9 mouse cellular contexts compared by ENCODE assay signal in genomic region chr4:131915821-131916328, GRCm38 (mm10). TPM values are rescaled to one million over a fixed set of nuclear protein-coding genes. Genes with fewer than 3 reads are reported as not detected.
DNase-seq lines count a peak whose midpoint lies in the region; ATAC-seq lines count a peak whose summit lies in the region.
"Had no signal": no experiment of that assay in that cellular context is flagged by ENCODE, and none has a peak within 500 bp of the region (broad histone marks: within the 10 kb centered on the region; RNA-seq: fewer than 3 reads in every experiment).

No protein-coding gene starts in this region.

- peaks cover 83% of the 10 kb centered on the region for H3K4me1 ChIP-seq in kidney, embryonic 16.5 days (ENCODE audit: insufficient read depth, low read length)
- H3K4me1 ChIP-seq in embryonic facial prominence, embryonic 13.5 days, result peaks cover 74% of the 10 kb centered on the region
- peaks cover 59% of the 10 kb centered on the region for H3K4me1 ChIP-seq in hindbrain, embryonic 12.5 days
- peaks cover 53% of the 10 kb centered on the region for H3K4me1 ChIP-seq in midbrain, embryonic 13.5 days (replicated peaks)

- H3K4me2 ChIP-seq in kidney, embryonic 16.5 days (replicated peaks; ENCODE audit: low read depth, low read length), result peak overlapping the region; percentile 62
- peak overlapping the region; percentile 64 for H3K4me2 ChIP-seq in embryonic facial prominence, embryonic 13.5 days
- H3K4me2 ChIP-seq in hindbrain, embryonic 12.5 days (replicated peaks), result peak overlapping the region; percentile 46
- H3K4me2 ChIP-seq in midbrain, embryonic 13.5 days (replicated peaks), result peak overlapping the region; percentile 56; the same call in 1 of the 2 replicates

- no peaks in the 10 kb centered on the region for H3K36me3 ChIP-seq in kidney, embryonic 16.5 days (ENCODE audit: insufficient read depth, low read length)
- H3K36me3 ChIP-seq in embryonic facial prominence, embryonic 13.5 days, result no peaks in the 10 kb centered on the region
- H3K36me3 ChIP-seq in hindbrain, embryonic 12.5 days, result no peaks in the 10 kb centered on the region
- no peaks in the 10 kb centered on the region for H3K36me3 ChIP-seq in midbrain, embryonic 13.5 days
- H3K36me3 ChIP-seq: liver, embryonic 15.5 days had no signal

- DNase-seq in kidney, adult 9 months, result no peak
- no peak for DNase-seq in retina, postnatal 1 day
- DNase-seq in Muller cell, postnatal 12 days (ENCODE audit: inconsistent ontology term), result no peak

- ATAC-seq in kidney, embryonic 16.5 days (ENCODE audit: low FRiP score, low TSS enrichment), result no peak
- no peak for ATAC-seq in embryonic facial prominence, embryonic 13.5 days (ENCODE audit: insufficient number of reproducible peaks, insufficient read depth, low FRiP score, low TSS enrichment, low read depth)
- ATAC-seq in hindbrain, embryonic 12.5 days (ENCODE audit: low FRiP score), result no peak
- no peak for ATAC-seq in midbrain, embryonic 13.5 days
- ATAC-seq in cerebellum, adult (ENCODE audit: insufficient number of reproducible peaks, low FRiP score, low TSS enrichment), result no peak

- no peaks in the 10 kb centered on the region for H3K9me3 ChIP-seq in kidney, embryonic 16.5 days (ENCODE audit: low read length)
- H3K9me3 ChIP-seq in embryonic facial prominence, embryonic 13.5 days, result no peaks in the 10 kb centered on the region
- H3K9me3 ChIP-seq in hindbrain, embryonic 12.5 days (replicated peaks), result no peaks in the 10 kb centered on the region
- no peaks in the 10 kb centered on the region for H3K9me3 ChIP-seq in midbrain, embryonic 13.5 days
- H3K9me3 ChIP-seq: liver, embryonic 15.5 days had no signal

- no peak overlapping the region for H3K4me3 ChIP-seq in kidney, embryonic 16.5 days (ENCODE audit: low read length)
- peak overlapping the region; percentile 38 for H3K4me3 ChIP-seq in embryonic facial prominence, embryonic 13.5 days
- H3K4me3 ChIP-seq in hindbrain, embryonic 12.5 days, result no peak overlapping the region
- no peak overlapping the region; the same call in 1 of the 2 replicates for H3K4me3 ChIP-seq in midbrain, embryonic 13.5 days (replicated peaks)

- 14% methylated on average over 13 of the region's 13 CpGs for WGBS in kidney, embryonic 16.5 days
- WGBS in embryonic facial prominence, embryonic 13.5 days, result 24% methylated on average over 13 of the region's 13 CpGs
- WGBS in hindbrain, embryonic 12.5 days, result 21% methylated on average over 13 of the region's 13 CpGs
- WGBS in midbrain, embryonic 13.5 days, result 22% methylated on average over 13 of the region's 13 CpGs

- peak overlapping the region; percentile 51 for H3K27ac ChIP-seq in kidney, embryonic 16.5 days (ENCODE audit: low read length)
- no peak overlapping the region for H3K27ac ChIP-seq in embryonic facial prominence, embryonic 13.5 days
- no peak overlapping the region for H3K27ac ChIP-seq in hindbrain, embryonic 12.5 days
- no peak overlapping the region for H3K27ac ChIP-seq in midbrain, embryonic 13.5 days
- H3K27ac ChIP-seq: liver, embryonic 15.5 days had no signal

- H3K27me3 ChIP-seq in kidney, embryonic 16.5 days (ENCODE audit: insufficient read depth, low read length), result peaks cover 11% of the 10 kb centered on the region
- peaks cover 63% of the 10 kb centered on the region for H3K27me3 ChIP-seq in embryonic facial prominence, embryonic 13.5 days
- H3K27me3 ChIP-seq in hindbrain, embryonic 12.5 days, result peaks cover 84% of the 10 kb centered on the region
- peaks cover 91% of the 10 kb centered on the region for H3K27me3 ChIP-seq in midbrain, embryonic 13.5 days

- peak overlapping the region; percentile 51; the same call in 1 of the 2 replicates for H3K9ac ChIP-seq in kidney, embryonic 16.5 days (replicated peaks; ENCODE audit: low read length)
- H3K9ac ChIP-seq in embryonic facial prominence, embryonic 13.5 days, result 0 out of 2 replicates have a peak overlapping the region, but pooled peaks have one; percentile 27
- H3K9ac ChIP-seq in hindbrain, embryonic 12.5 days, result no peak overlapping the region; the same call in 1 of the 2 replicates
- H3K9ac ChIP-seq in midbrain, embryonic 13.5 days (replicated peaks), result 0 out of 2 replicates have a peak overlapping the region, but pooled peaks have one; percentile 37
- H3K9ac ChIP-seq: liver, embryonic 15.5 days had no signal

RNA-seq across cellular contexts. Expression of gene Tmem200b, which starts 5.7 kb away (rescaled TPM):
- polyA plus RNA-seq in kidney, embryonic 16.5 days (2015; fragmentation: Nextera tagmentation; extraction: Ambion mirVana), result 0.54 and 1.0 TPM in 2 replicates
- 3.0 and 4.3 TPM in 2 replicates for polyA plus RNA-seq in embryonic facial prominence, embryonic 13.5 days (2015; fragmentation: Nextera tagmentation; extraction: Ambion mirVana)
- 0.92 and 1.3 TPM in 2 replicates for polyA plus RNA-seq in hindbrain, embryonic 12.5 days (2016; fragmentation: Nextera tagmentation; extraction: Ambion mirVana)
- polyA plus RNA-seq in midbrain, embryonic 13.5 days (2015; fragmentation: Nextera tagmentation; extraction: Ambion mirVana), result not detected in 2 replicates

RNA-seq across cellular contexts. Expression of gene Srsf4, which starts 42.5 kb away (rescaled TPM):
- 107 and 108 TPM in 2 replicates for polyA plus RNA-seq in kidney, embryonic 16.5 days (2015; fragmentation: Nextera tagmentation; extraction: Ambion mirVana)
- polyA plus RNA-seq in embryonic facial prominence, embryonic 13.5 days (2015; fragmentation: Nextera tagmentation; extraction: Ambion mirVana), result 126 and 127 TPM in 2 replicates
- polyA plus RNA-seq in hindbrain, embryonic 12.5 days (2016; fragmentation: Nextera tagmentation; extraction: Ambion mirVana), result 139 and 147 TPM in 2 replicates
- polyA plus RNA-seq in midbrain, embryonic 13.5 days (2015; fragmentation: Nextera tagmentation; extraction: Ambion mirVana), result 134 and 140 TPM in 2 replicates
